In genomic region chr5:90866770-90867169, GRCm38 (mm10) we compare ENCODE assay signal across 22 mouse cellular contexts. TPM values are rescaled to one million over a fixed set of nuclear protein-coding genes. Genes with fewer than 3 reads are reported as not detected.
DNase-seq lines count a peak whose midpoint lies in the region; ATAC-seq and TF ChIP-seq lines count a peak whose summit lies in the region.
"Had no signal": no experiment of that assay in that cellular context is flagged by ENCODE, and none has a peak within 500 bp of the region (broad histone marks: within the 10 kb centered on the region; RNA-seq: fewer than 3 reads in every experiment).

No protein-coding gene starts in this region.

- no peak for DNase-seq in forebrain, postnatal 0 days
- DNase-seq in forebrain, embryonic 14.5 days (ENCODE audit: low spot score) = no peak
- peak; percentile 19 for DNase-seq in kidney, postnatal 10 days
- DNase-seq in kidney, adult 2 months = no peak
- DNase-seq in lung, postnatal 36 days = peak; percentile 40
- DNase-seq in lung, adult 2 months = no peak
- no peak for DNase-seq in urinary bladder, postnatal 36 days (ENCODE audit: low spot score in 2 of 2)
- DNase-seq: B cell, adult 2 months; cerebellum, adult 9-10 months; embryo, embryonic 11 days; kidney, postnatal 25 days; layer of hippocampus, adult 9-11 months; liver; thymus, postnatal 14 days had no signal

- no peak overlapping the region for H3K27ac ChIP-seq in forebrain, postnatal 0 days (ENCODE audit: low read depth, low read length)
- no peak overlapping the region for H3K27ac ChIP-seq in forebrain, embryonic 14.5 days (ENCODE audit: low read depth, low read length)
- no peak overlapping the region for H3K27ac ChIP-seq in kidney, adult 2 months (ENCODE audit: insufficient read depth, low read depth, low read length)
- H3K27ac ChIP-seq: heart, embryonic 13.5 days; hindbrain, embryonic 12.5 days; neural tube, embryonic 15.5 days had no signal

- H3K36me3 ChIP-seq in forebrain, postnatal 0 days (ENCODE audit: insufficient read depth) = no peaks in the 10 kb centered on the region
- H3K36me3 ChIP-seq in forebrain, embryonic 14.5 days (ENCODE audit: control insufficient read depth, insufficient read depth, low read length) = no peaks in the 10 kb centered on the region
- H3K36me3 ChIP-seq in kidney, adult 2 months (ENCODE audit: control insufficient read depth, insufficient read depth, low read length) = no peaks in the 10 kb centered on the region
- H3K36me3 ChIP-seq: heart, embryonic 13.5 days; hindbrain, embryonic 12.5 days; neural tube, embryonic 15.5 days had no signal

- no peaks in the 10 kb centered on the region for H3K9me3 ChIP-seq in forebrain, postnatal 0 days (ENCODE audit: low read length)
- no peaks in the 10 kb centered on the region for H3K9me3 ChIP-seq in forebrain, embryonic 14.5 days (replicated peaks; ENCODE audit: control insufficient read depth, low read length)
- H3K9me3 ChIP-seq: heart, embryonic 13.5 days; hindbrain, embryonic 12.5 days; neural tube, embryonic 15.5 days had no signal

- no peaks in the 10 kb centered on the region for H3K27me3 ChIP-seq in forebrain, postnatal 0 days (ENCODE audit: insufficient read depth, low read length)
- no peaks in the 10 kb centered on the region for H3K27me3 ChIP-seq in forebrain, embryonic 14.5 days (replicated peaks; ENCODE audit: control insufficient read depth, insufficient read depth, low read length)
- H3K27me3 ChIP-seq in kidney, adult 2 months (replicated peaks; ENCODE audit: control insufficient read depth, insufficient read depth, low read length) = no peaks in the 10 kb centered on the region
- H3K27me3 ChIP-seq: heart, embryonic 13.5 days; hindbrain, embryonic 12.5 days; neural tube, embryonic 15.5 days had no signal

- no peaks in the 10 kb centered on the region for H3K4me1 ChIP-seq in forebrain, postnatal 0 days (ENCODE audit: insufficient read depth)
- no peaks in the 10 kb centered on the region for H3K4me1 ChIP-seq in forebrain, embryonic 14.5 days (ENCODE audit: control insufficient read depth, insufficient read depth, low read length)
- H3K4me1 ChIP-seq in kidney, adult 2 months (ENCODE audit: control insufficient read depth, insufficient read depth, low read length) = no peaks in the 10 kb centered on the region
- no peaks in the 10 kb centered on the region for H3K4me1 ChIP-seq in lung, adult 2 months (ENCODE audit: control insufficient read depth, insufficient read depth, low read length)
- H3K4me1 ChIP-seq: heart, embryonic 13.5 days; hindbrain, embryonic 12.5 days; neural tube, embryonic 15.5 days had no signal

- TF ChIP-seq POLR2A in kidney, adult 2 months (IDR thresholded peaks at IDR 0.05; ENCODE audit: low read depth, low read length) = no peak
- TF ChIP-seq POLR2A in lung, adult 2 months (IDR thresholded peaks at IDR 0.05; ENCODE audit: borderline replicate concordance, extremely low read depth, low read depth, low read length) = no peak

- H3K4me3 ChIP-seq in forebrain, postnatal 0 days (ENCODE audit: low read depth, low read length) = no peak overlapping the region
- no peak overlapping the region for H3K4me3 ChIP-seq in forebrain, embryonic 14.5 days (ENCODE audit: low read depth, low read length)
- no peak overlapping the region for H3K4me3 ChIP-seq in kidney, adult 2 months (ENCODE audit: insufficient read depth, low read depth, low read length)
- H3K4me3 ChIP-seq in lung, adult 2 months (replicated peaks; ENCODE audit: extremely low read depth, low read depth, low read length) = no peak overlapping the region
- H3K4me3 ChIP-seq: heart, embryonic 13.5 days; hindbrain, embryonic 12.5 days; neural tube, embryonic 15.5 days had no signal

- ATAC-seq in forebrain, postnatal 0 days = no peak
- no peak for ATAC-seq in forebrain, embryonic 14.5 days
- ATAC-seq: intestine, embryonic 16.5 days had no signal

- H3K4me2 ChIP-seq in forebrain, postnatal 0 days (ENCODE audit: low read depth) = no peak overlapping the region
- no peak overlapping the region for H3K4me2 ChIP-seq in forebrain, embryonic 14.5 days (ENCODE audit: low read length)
- H3K4me2 ChIP-seq: heart, embryonic 13.5 days; hindbrain, embryonic 12.5 days; neural tube, embryonic 15.5 days had no signal

- TF ChIP-seq CTCF in forebrain, postnatal 0 days (IDR thresholded peaks at IDR 0.05; ENCODE audit: low read depth) = peak; percentile 26
- no peak for TF ChIP-seq CTCF in kidney, adult 2 months (conservative IDR thresholded peaks at IDR 0.05; ENCODE audit: insufficient read depth, insufficient read length, low read depth, low read length)
- no peak for TF ChIP-seq CTCF in lung, adult 2 months (IDR thresholded peaks at IDR 0.05; ENCODE audit: insufficient read depth, low read length)

- no peak overlapping the region for H3K9ac ChIP-seq in forebrain, postnatal 0 days
- H3K9ac ChIP-seq in forebrain, embryonic 14.5 days (ENCODE audit: low read length) = no peak overlapping the region
- H3K9ac ChIP-seq: heart, embryonic 13.5 days; hindbrain, embryonic 12.5 days; neural tube, embryonic 15.5 days had no signal

RNA-seq across cellular contexts. Expression of gene Cxcl1, which starts 24.3 kb away (rescaled TPM):
- not detected in 2 replicates for total RNA-seq in forebrain, postnatal 0 days (2014; rRNA removed)
- polyA plus RNA-seq in forebrain, postnatal 0 days (2015; fragmentation: Nextera tagmentation; extraction: Ambion mirVana) = 0.25 and 0.48 TPM in 2 replicates
- 0.56 TPM in 1 of 2 replicates, not detected in the other for polyA plus RNA-seq in forebrain, embryonic 14.5 days (2014; fragmentation: Nextera tagmentation; extraction: Ambion mirVana)
- 0.69 and 1.6 TPM in 2 replicates for polyA plus RNA-seq in kidney, adult 2 months (2012; rRNA removed)
- polyA plus RNA-seq in lung, adult 2 months (2012; rRNA removed) = 1.9 and 2.5 TPM in 2 replicates
- polyA plus RNA-seq: forebrain, embryonic 11.5 days had no signal

RNA-seq across cellular contexts. Expression of gene Cxcl2, which starts 36.9 kb away (rescaled TPM):
- total RNA-seq in forebrain, postnatal 0 days (2014; rRNA removed) = not detected in 2 replicates
- not detected in 2 replicates for polyA plus RNA-seq in forebrain, postnatal 0 days (2015; fragmentation: Nextera tagmentation; extraction: Ambion mirVana)
- not detected in 2 replicates for polyA plus RNA-seq in forebrain, embryonic 14.5 days (2014; fragmentation: Nextera tagmentation; extraction: Ambion mirVana)
- 0.42 and 1.1 TPM in 2 replicates for polyA plus RNA-seq in kidney, adult 2 months (2012; rRNA removed)
- 2.2 TPM in 2 replicates for polyA plus RNA-seq in lung, adult 2 months (2012; rRNA removed)
- total RNA-seq: gastrocnemius, postnatal 4 days; left cerebral cortex, postnatal 10 days had no signal
- polyA plus RNA-seq: forebrain, embryonic 11.5 days; heart, embryonic 13.5 days; hindbrain, embryonic 12.5 days; intestine, embryonic 16.5 days; lung, embryonic 16.5 days; neural tube, embryonic 15.5 days had no signal

Comparison
In these comparisons a context has a peak if more than half of its experiments do, and no peak if none do; other contexts are left out.
1. DNase-seq: peak in kidney, postnatal 10 days (single experiment) and lung, postnatal 36 days (single experiment); none in forebrain, postnatal 0 days (single experiment), forebrain, embryonic 14.5 days (single experiment), kidney, adult 2 months (single experiment), lung, adult 2 months (single experiment) and urinary bladder, postnatal 36 days (0 of 2).